Mouse (Mus musculus) v-Abl transformed pro-B cells (cell line): ENCODE results near the gene Nkain1.

Experiments used
- in situ Hi-C, 2 experiments: fragments of 400-800 bp; cut with MboI; formaldehyde crosslinking; loops; one replicate each; pipeline ENCODE4 v1.15.1; 2025; ENCODE audit not compliant: unreplicated experiment in 2 of 2

Nkain1 gene

GRCm38 (mm10) chr4:130574048-130574413 lies at the start of gene Nkain1:
Gene Nkain1 (minus strand): TSS chr4:130574173.
- in situ Hi-C loops: no loop called here

GRCm38 (mm10) chr4:130578734-130579274 lies 4.8 kb upstream of the Nkain1 start:
- in situ Hi-C loops: no loop called here

- in situ Hi-C loops: no loop called here
These were observed 3.1 kb upstream of the Nkain1 start for GRCm38 (mm10) chr4:130577081-130577480.

- in situ Hi-C loops: no loop called here
These were observed 2.4 kb upstream of the Nkain1 start for GRCm38 (mm10) chr4:130576247-130576931.

GRCm38 (mm10) chr4:130575533-130575932 lies 1.6 kb upstream of the Nkain1 start:
- in situ Hi-C loops: no loop called here

GRCm38 (mm10) chr4:130574861-130575460 lies 988 bp upstream of the Nkain1 start:
- in situ Hi-C loops: no loop called here

GRCm38 (mm10) chr4:130573351-130574047 lies 474 bp downstream of the Nkain1 start:
- in situ Hi-C loops: no loop called here

GRCm38 (mm10) chr4:130573012-130573350 lies 992 bp downstream of the Nkain1 start:
- in situ Hi-C loops: no loop called here

GRCm38 (mm10) chr4:130572545-130572944 lies 1.4 kb downstream of the Nkain1 start:
- in situ Hi-C loops: no loop called here

- in situ Hi-C loops: no loop called here
These were observed 2.8 kb downstream of the Nkain1 start for GRCm38 (mm10) chr4:130570941-130571720.

GRCm38 (mm10) chr4:130568043-130568978 lies 5.7 kb downstream of the Nkain1 start:
- in situ Hi-C loops: no loop called here

- in situ Hi-C loops: no loop called here
These were observed 10.2 kb downstream of the Nkain1 start for GRCm38 (mm10) chr4:130563820-130564219.

- in situ Hi-C loops: no loop called here
These were observed 10.7 kb downstream of the Nkain1 start for GRCm38 (mm10) chr4:130563260-130563756.

GRCm38 (mm10) chr4:130560576-130561310 lies 13.2 kb downstream of the Nkain1 start:
- in situ Hi-C loops: no loop called here

- in situ Hi-C loops: no loop called here
These were observed 14.8 kb downstream of the Nkain1 start for GRCm38 (mm10) chr4:130559220-130559619.

GRCm38 (mm10) chr4:130557852-130558251 lies 16.1 kb downstream of the Nkain1 start:
- in situ Hi-C loops: no loop called here

GRCm38 (mm10) chr4:130556992-130557391 lies 17.0 kb downstream of the Nkain1 start:
- in situ Hi-C loops: no loop called here

- in situ Hi-C loops: no loop called here
These were observed 17.7 kb downstream of the Nkain1 start for GRCm38 (mm10) chr4:130556224-130556623.

- in situ Hi-C loops: no loop called here
These were observed 20.9 kb downstream of the Nkain1 start for GRCm38 (mm10) chr4:130553121-130553448.
